Mouse (Mus musculus) megakaryocyte, embryonic 14.5 days (primary cell): ENCODE measurements around the gene Ddx56. TPM values are rescaled to one million over a fixed set of nuclear protein-coding genes. Genes with fewer than 3 reads are reported as not detected.
A peak's percentile ranks its signal among the peaks of the same experiment; 100 is the strongest.

ENCODE experiments used
- H3K27me3 ChIP-seq: replicated peaks from 2 replicates; pipeline ENCODE3; 2012; ENCODE audit warnings: inconsistent platforms
- H3K36me3 ChIP-seq: replicated peaks from 2 replicates; pipeline ENCODE3; 2012; ENCODE audit warnings: low read length, inconsistent platforms, mixed read lengths
- H3K4me1 ChIP-seq: 2 replicates; pipeline ENCODE4 v1.6.1; 2012; ENCODE audit warnings: inconsistent platforms
- H3K4me3 ChIP-seq: replicated peaks from 2 replicates; pipeline ENCODE3; 2012; ENCODE audit warnings: moderate library complexity, mild to moderate bottlenecking, inconsistent platforms
- H3K9me3 ChIP-seq: 2 replicates; pipeline ENCODE4 v1.6.1; 2012; ENCODE audit warnings: inconsistent platforms
- FLI1 ChIP-seq: IDR thresholded peaks from 2 replicates; pipeline ENCODE4 v1.6.1; 2012; ENCODE audit warnings: low read length, inconsistent platforms, mixed read lengths
- GATA1 ChIP-seq: IDR thresholded peaks from 3 replicates; pipeline ENCODE4 v1.6.1; 2012; ENCODE audit warnings: mixed read lengths, low read length, inconsistent platforms, borderline replicate concordance
- polyA plus RNA-seq: library from polyadenylated mRNA; stranded (reverse); fragments of >175 nt; gene quantifications from 2 replicates; pipeline ENCODE4 v1.2.3, GENCODE M21; 2012; ENCODE audit warnings: low replicate concordance; ENCODE audit not compliant: insufficient read depth

The Ddx56 gene
- 6.2 and 7.6 TPM in 2 replicates for polyA plus RNA-seq

- H3K27me3 ChIP-seq, result no peaks in the 10 kb centered on the region
- H3K4me1 ChIP-seq, result peaks cover 40% of the 10 kb centered on the region
- H3K4me3 ChIP-seq, result peak within 1 kb of the TSS; percentile 100
- H3K9me3 ChIP-seq, result no peaks in the 10 kb centered on the region
- TF ChIP-seq GATA1 (peak; percentile 92), FLI1 (peak; percentile 33; the same call in 1 of the 2 replicates)
- H3K36me3 ChIP-seq, result peaks cover 62% of the 10 kb centered on the region
Measured at GRCm38 (mm10) chr11:6267320-6268254, at the start of gene Ddx56. Gene Ddx56, minus strand, starts transcription at chr11:6267772.

- Histone ChIP-seq H3K9me3 (no peaks in the 10 kb centered on the region), H3K4me3 (no peak overlapping the region), H3K4me1 (peaks cover 18% of the 10 kb centered on the region), H3K36me3 (peaks cover 95% of the 10 kb centered on the region), H3K27me3 (no peaks in the 10 kb centered on the region)
- TF ChIP-seq FLI1, result no peak
- TF ChIP-seq GATA1, result no peak
Measured at GRCm38 (mm10) chr11:6316821-6317220, 49.2 kb upstream of the Ddx56 start.

- H3K4me1 ChIP-seq, result peaks cover 17% of the 10 kb centered on the region
- peaks cover 92% of the 10 kb centered on the region for H3K36me3 ChIP-seq
- TF ChIP-seq GATA1 (no peak), FLI1 (no peak)
- no peak overlapping the region for H3K4me3 ChIP-seq
- H3K27me3 ChIP-seq, result no peaks in the 10 kb centered on the region
- H3K9me3 ChIP-seq, result no peaks in the 10 kb centered on the region
Measured at GRCm38 (mm10) chr11:6313874-6314406, 46.4 kb upstream of the Ddx56 start.

- Histone ChIP-seq H3K36me3 (peaks cover 91% of the 10 kb centered on the region), H3K4me3 (no peak overlapping the region), H3K4me1 (peaks cover 38% of the 10 kb centered on the region), H3K27me3 (no peaks in the 10 kb centered on the region), H3K9me3 (no peaks in the 10 kb centered on the region)
- TF ChIP-seq GATA1, result no peak
- no peak for TF ChIP-seq FLI1
Measured at GRCm38 (mm10) chr11:6308181-6308580, 40.6 kb upstream of the Ddx56 start.

- peaks cover 34% of the 10 kb centered on the region for H3K4me1 ChIP-seq
- H3K36me3 ChIP-seq, result peaks cover 90% of the 10 kb centered on the region
- H3K27me3 ChIP-seq, result no peaks in the 10 kb centered on the region
- H3K9me3 ChIP-seq, result no peaks in the 10 kb centered on the region
- no peak overlapping the region for H3K4me3 ChIP-seq
- TF ChIP-seq GATA1 (no peak), FLI1 (no peak)
Measured at GRCm38 (mm10) chr11:6305943-6306430, 38.4 kb upstream of the Ddx56 start.

- peaks cover 92% of the 10 kb centered on the region for H3K36me3 ChIP-seq
- TF ChIP-seq GATA1 (no peak), FLI1 (no peak)
- no peaks in the 10 kb centered on the region for H3K27me3 ChIP-seq
Measured at GRCm38 (mm10) chr11:6302793-6303192, 35.2 kb upstream of the Ddx56 start.

GRCm38 (mm10) chr11:6299435-6299834 is 31.9 kb upstream of the Ddx56 start:
- peaks cover 30% of the 10 kb centered on the region for H3K4me1 ChIP-seq
- peaks cover 75% of the 10 kb centered on the region for H3K36me3 ChIP-seq
- H3K4me3 ChIP-seq, result no peak overlapping the region
- no peaks in the 10 kb centered on the region for H3K27me3 ChIP-seq
- no peaks in the 10 kb centered on the region for H3K9me3 ChIP-seq
- TF ChIP-seq GATA1, result no peak
- TF ChIP-seq FLI1, result no peak

More at GRCm38 (mm10) chr11:6302793-6303192, 35.2 kb upstream of the Ddx56 start:
- Histone ChIP-seq H3K4me3 (no peak overlapping the region), H3K4me1 (peaks cover 18% of the 10 kb centered on the region), H3K9me3 (no peaks in the 10 kb centered on the region)

GRCm38 (mm10) chr11:6296077-6296476 is 28.5 kb upstream of the Ddx56 start:
- Histone ChIP-seq H3K27me3 (no peaks in the 10 kb centered on the region), H3K4me3 (no peak overlapping the region), H3K9me3 (no peaks in the 10 kb centered on the region), H3K4me1 (peaks cover 54% of the 10 kb centered on the region), H3K36me3 (peaks cover 51% of the 10 kb centered on the region)
- TF ChIP-seq GATA1 (no peak), FLI1 (no peak)

GRCm38 (mm10) chr11:6294632-6295031 is 27.1 kb upstream of the Ddx56 start:
- H3K36me3 ChIP-seq, result peaks cover 36% of the 10 kb centered on the region
- H3K4me3 ChIP-seq, result no peak overlapping the region
- H3K4me1 ChIP-seq, result peaks cover 57% of the 10 kb centered on the region
- no peaks in the 10 kb centered on the region for H3K9me3 ChIP-seq
- no peak for TF ChIP-seq GATA1
- TF ChIP-seq FLI1, result no peak
- no peaks in the 10 kb centered on the region for H3K27me3 ChIP-seq

GRCm38 (mm10) chr11:6293601-6294000 is 26.0 kb upstream of the Ddx56 start:
- Histone ChIP-seq H3K4me3 (no peak overlapping the region), H3K4me1 (peaks cover 52% of the 10 kb centered on the region), H3K9me3 (0 out of 2 replicates have a peak, but pooled peaks cover 3% of the 10 kb centered on the region), H3K36me3 (peaks cover 26% of the 10 kb centered on the region), H3K27me3 (no peaks in the 10 kb centered on the region)
- TF ChIP-seq GATA1, result no peak
- no peak for TF ChIP-seq FLI1
